Mouse (Mus musculus) spleen, adult 2 months (tissue): ENCODE measurements around the gene Lcn11.

Source experiments
- CTCF ChIP-seq: fragments of 200-500 bp; IDR thresholded peaks from 2 replicates; pipeline ENCODE4 v1.5.1; 2011; ENCODE audit warnings: mild to moderate bottlenecking, inconsistent platforms; ENCODE audit not compliant: insufficient read depth, insufficient read length, insufficient replicate concordance; ENCODE audit errors: extremely low read depth
- POLR2A ChIP-seq: fragments of 200-500 bp; IDR thresholded peaks from 2 replicates; pipeline ENCODE4 v1.6.1; 2011; ENCODE audit warnings: low read depth, low read length, inconsistent platforms

GRCm38 (mm10) chr2:25781957-25782356, 5.1 kb downstream of the Lcn11 start, which contains the start of gene Gm13539:
- TF ChIP-seq POLR2A (no peak), CTCF (no peak)
